Mouse (Mus musculus) small intestine, adult 2 months (tissue): Measurements from ENCODE around the gene Ror1.

Experiments used
- CTCF ChIP-seq: fragments of 200-500 bp; IDR thresholded peaks from 2 replicates; pipeline ENCODE4 v1.5.1; 2012; ENCODE audit warnings: low read depth, mild to moderate bottlenecking, control low read depth, inconsistent platforms, low read length, moderate library complexity, mixed read lengths; ENCODE audit not compliant: insufficient replicate concordance, insufficient read length; ENCODE audit errors: extremely low read depth
- POLR2A ChIP-seq: fragments of 200-500 bp; IDR thresholded peaks from 2 replicates; pipeline ENCODE4 v1.6.1; 2012; ENCODE audit warnings: low read depth, mild to moderate bottlenecking, control low read depth, inconsistent platforms, low read length, moderate library complexity

GRCm38 (mm10) chr4:100307365-100307764 is 211.8 kb downstream of the Ror1 start:
- TF ChIP-seq POLR2A, result no peak
- no peak for TF ChIP-seq CTCF
